In the genomic region with DNA sequence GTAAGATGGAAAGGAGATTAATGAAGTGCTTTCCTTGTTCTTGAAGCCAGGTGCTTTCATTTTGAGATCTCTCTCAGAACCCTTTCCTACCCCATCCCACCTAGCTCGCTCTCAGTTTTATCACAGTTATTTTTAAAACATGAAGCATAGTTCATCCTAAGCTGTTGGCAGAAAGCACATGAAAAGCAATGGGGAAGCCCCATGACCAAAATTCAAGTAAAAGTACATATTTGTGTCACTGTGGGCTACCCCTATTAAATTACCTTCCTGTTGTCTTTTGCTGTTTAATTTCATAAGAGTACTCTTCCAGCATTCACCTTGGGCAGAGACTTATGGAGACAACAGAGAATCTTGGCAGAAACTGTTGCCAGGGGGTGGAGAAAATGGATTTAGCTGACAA, we compare ENCODE assay signal across 21 mouse cellular contexts.
"Had no signal": no experiment of that assay in that cellular context is flagged by ENCODE, and none has a peak within 500 bp of the region (broad histone marks: within the 10 kb centered on the region; RNA-seq: fewer than 3 reads in every experiment).

No protein-coding gene starts in this region.

- H3K27ac ChIP-seq: left cerebral cortex, adult 2 months; limb, embryonic 12.5 days; limb, embryonic 15.5 days; liver, embryonic 14.5 days; macrophage; midbrain, embryonic 12.5 days; midbrain, embryonic 15.5 days; neural tube, embryonic 13.5 days had no signal

- H3K27me3 ChIP-seq: limb, embryonic 12.5 days; limb, embryonic 15.5 days; midbrain, embryonic 12.5 days; midbrain, embryonic 15.5 days; neural tube, embryonic 13.5 days had no signal

- ATAC-seq: liver, postnatal 0 days; lung, postnatal 0 days; midbrain, embryonic 15.5 days had no signal

- H3K4me1 ChIP-seq: limb, embryonic 15.5 days; midbrain, embryonic 12.5 days; midbrain, embryonic 15.5 days; neural tube, embryonic 13.5 days had no signal

- H3K4me2 ChIP-seq: limb, embryonic 12.5 days; limb, embryonic 15.5 days; liver, embryonic 11.5 days; lung, embryonic 14.5 days; midbrain, embryonic 12.5 days; midbrain, embryonic 15.5 days; neural tube, embryonic 13.5 days had no signal

- H3K4me3 ChIP-seq: left cerebral cortex, adult 2 months; limb, embryonic 12.5 days; limb, embryonic 15.5 days; midbrain, embryonic 12.5 days; midbrain, embryonic 15.5 days; neural tube, embryonic 13.5 days had no signal

- H3K9me3 ChIP-seq: limb, embryonic 12.5 days; limb, embryonic 15.5 days; midbrain, embryonic 12.5 days; midbrain, embryonic 15.5 days; neural tube, embryonic 13.5 days had no signal

- H3K36me3 ChIP-seq: limb, embryonic 12.5 days; limb, embryonic 15.5 days; midbrain, embryonic 12.5 days; midbrain, embryonic 15.5 days; neural tube, embryonic 13.5 days had no signal

- DNase-seq: kidney, adult 18-20 months; kidney, adult 9 months; kidney, postnatal 14 days; kidney, postnatal 4 days; layer of hippocampus, postnatal 36 days; liver, postnatal 0 days; lung, embryonic 14.5 days; retina, postnatal 1 day; thymus, adult 2 months; thymus, postnatal 14 days; thymus, postnatal 4 days had no signal

- H3K9ac ChIP-seq: limb, embryonic 12.5 days; limb, embryonic 15.5 days; liver, embryonic 14.5 days; liver, postnatal 0 days; lung, embryonic 14.5 days; midbrain, embryonic 12.5 days; midbrain, embryonic 15.5 days; neural tube, embryonic 13.5 days had no signal
